Mouse (Mus musculus) kidney, postnatal 0 days (tissue): Measurements from ENCODE around the gene Creg2. TPM values are rescaled to one million over a fixed set of nuclear protein-coding genes. Genes with fewer than 3 reads are reported as not detected.

Source experiments
- ATAC-seq: fragments of 200-750 bp; cut with Nextera tagmentation; replicated peaks from 2 replicates; pipeline ENCODE4 v1.8.0; 2017; ENCODE audit warnings: low read depth, moderate number of reproducible peaks, moderate TSS enrichment, moderate library complexity; ENCODE audit not compliant: low FRiP score
- DNase-seq: peaks from one replicate; pipeline ENCODE4 v3.0.0-alpha.2; 2016; ENCODE audit warnings: low spot score
- H3K27ac ChIP-seq: fragments of 300-500 bp; sonication (generic); 2 replicates; pipeline ENCODE4 v1.5.1; 2014; ENCODE audit warnings: mild to moderate bottlenecking
- H3K27me3 ChIP-seq: fragments of 300-500 bp; sonication (generic); 2 replicates; pipeline ENCODE4 v1.6.1; 2014; ENCODE audit warnings: low read length, mixed read lengths; ENCODE audit not compliant: insufficient read depth
- H3K36me3 ChIP-seq: fragments of 300-500 bp; sonication (generic); 2 replicates; pipeline ENCODE4 v1.6.1; 2014; ENCODE audit warnings: low read length, mixed read lengths; ENCODE audit not compliant: insufficient read depth
- H3K4me1 ChIP-seq: fragments of 300-500 bp; sonication (generic); replicated peaks from 2 replicates; pipeline ENCODE4 v1.6.1; 2014; ENCODE audit warnings: antibody characterized with exemption, low read length, mixed read lengths; ENCODE audit not compliant: insufficient read depth
- H3K4me2 ChIP-seq: fragments of 300-500 bp; sonication (generic); 2 replicates; pipeline ENCODE4 v1.6.1; 2014; ENCODE audit warnings: mild to moderate bottlenecking, low read length, moderate library complexity, mixed read lengths
- H3K4me3 ChIP-seq: fragments of 300-500 bp; sonication (generic); replicated peaks from 2 replicates; pipeline ENCODE4 v1.5.1; 2014; ENCODE audit warnings: low read depth, low read length
- H3K9ac ChIP-seq: fragments of 300-500 bp; sonication (generic); 2 replicates; pipeline ENCODE4 v1.6.1; 2014; ENCODE audit warnings: low read depth, low read length
- H3K9me3 ChIP-seq: fragments of 300-500 bp; sonication (generic); replicated peaks from 2 replicates; pipeline ENCODE4 v1.6.1; 2016; ENCODE audit warnings: low read length, inconsistent platforms, mixed read lengths
- CTCF ChIP-seq: IDR thresholded peaks from 2 replicates; pipeline ENCODE4 v1.5.1; 2016; ENCODE audit warnings: antibody characterized with exemption, low read depth, mild to moderate bottlenecking, moderate library complexity
- WGBS: fragments of 180-500 bp; shearing (Covaris S2); extraction: QIAGEN DNeasy Blood & Tissue Kit; methylation state at CpG from one replicate; pipeline ENCODE4 v1.1.7; 2014; 5-methylcytosine and 5-hydroxymethylcytosine counted together
- polyA plus RNA-seq: library from polyadenylated mRNA; unstranded; fragments of >200 nt; fragmentation: Nextera tagmentation; extraction: Ambion mirVana; gene quantifications from 2 replicates; pipeline ENCODE4 v1.2.1, GENCODE M21; 2015

The Creg2 gene
- polyA plus RNA-seq, 1 experiment from 2014 or later, result 0.05 TPM

- ATAC-seq (no peak), DNase-seq (no peak)
- WGBS, result 70% methylated on average over 5 of the region's 5 CpGs
- Histone ChIP-seq H3K36me3 (no peaks in the 10 kb centered on the region), H3K4me3 (no peak overlapping the region), H3K9ac (no peak overlapping the region), H3K27me3 (no peaks in the 10 kb centered on the region), H3K27ac (no peak overlapping the region), H3K9me3 (no peaks in the 10 kb centered on the region), H3K4me1 (no peaks in the 10 kb centered on the region), H3K4me2 (no peak overlapping the region)
- no peak for TF ChIP-seq CTCF
Measured at GRCm38 (mm10) chr1:39676221-39676876, 25.1 kb upstream of the Creg2 start.

DNA sequence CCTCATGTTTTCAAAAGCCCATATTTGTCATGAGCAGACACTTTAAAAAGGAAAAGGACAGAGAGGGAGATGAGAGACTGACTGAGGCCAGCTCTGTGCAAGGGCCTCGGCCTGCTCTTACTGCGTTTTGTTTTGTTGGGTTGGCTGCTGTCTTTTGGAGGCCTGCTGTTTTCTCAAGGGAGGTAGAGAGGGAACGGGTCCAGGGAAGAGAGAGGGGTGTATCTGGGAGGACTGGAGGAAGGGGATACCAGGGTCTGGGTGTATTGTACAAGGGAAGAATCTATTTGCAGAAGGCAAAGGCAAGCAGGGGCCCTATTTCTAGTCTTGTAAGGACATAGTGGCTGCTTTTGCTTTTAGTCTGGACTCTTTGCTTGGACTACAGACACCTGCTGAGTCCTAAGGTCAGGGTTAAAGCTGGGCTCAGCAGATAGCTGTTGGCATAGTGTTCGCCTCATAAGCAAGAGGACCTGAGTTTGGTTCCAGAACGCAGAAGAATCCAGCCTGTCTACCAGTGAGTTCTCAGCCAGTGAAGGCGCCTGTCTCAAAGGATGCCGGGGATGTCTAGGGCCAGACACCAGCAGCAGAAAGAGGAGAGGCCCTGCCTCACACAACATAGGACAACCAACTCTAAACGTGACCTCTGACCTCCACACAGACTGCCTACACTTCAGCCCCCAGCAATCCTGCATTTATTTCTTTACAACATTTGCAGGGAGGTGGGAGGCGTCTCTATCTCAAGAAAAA is 21.3 kb upstream of the Creg2 start:
- no peak for ATAC-seq
- no peak for DNase-seq
- Histone ChIP-seq H3K27ac (no peak overlapping the region), H3K36me3 (no peaks in the 10 kb centered on the region), H3K4me2 (no peak overlapping the region), H3K4me1 (no peaks in the 10 kb centered on the region), H3K9ac (no peak overlapping the region), H3K9me3 (no peaks in the 10 kb centered on the region), H3K4me3 (no peak overlapping the region), H3K27me3 (no peaks in the 10 kb centered on the region)
- WGBS, result 82% methylated on average over 9 of the region's 9 CpGs
- no peak for TF ChIP-seq CTCF

GRCm38 (mm10) chr1:39670211-39670935 is 19.1 kb upstream of the Creg2 start:
- WGBS, result 83% methylated on average over 17 of the region's 17 CpGs
- no peak for TF ChIP-seq CTCF
- Histone ChIP-seq H3K4me1 (no peaks in the 10 kb centered on the region), H3K9me3 (no peaks in the 10 kb centered on the region), H3K27ac (no peak overlapping the region), H3K27me3 (no peaks in the 10 kb centered on the region), H3K4me3 (no peak overlapping the region), H3K36me3 (no peaks in the 10 kb centered on the region), H3K4me2 (no peak overlapping the region), H3K9ac (no peak overlapping the region)
- ATAC-seq, result no peak; the same call in 1 of the 2 replicates
- no peak for DNase-seq

- H3K9me3 ChIP-seq, result no peaks in the 10 kb centered on the region
- H3K9ac ChIP-seq, result no peak overlapping the region
- DNase-seq (no peak), ATAC-seq (no peak)
- no peak for TF ChIP-seq CTCF
- H3K4me3 ChIP-seq, result no peak overlapping the region
- no peaks in the 10 kb centered on the region for H3K4me1 ChIP-seq
- WGBS, result 76% methylated on average over 12 of the region's 12 CpGs
- no peaks in the 10 kb centered on the region for H3K27me3 ChIP-seq
- H3K4me2 ChIP-seq, result no peak overlapping the region
- H3K27ac ChIP-seq, result no peak overlapping the region
- no peaks in the 10 kb centered on the region for H3K36me3 ChIP-seq
Measured at GRCm38 (mm10) chr1:39666751-39667252, 15.5 kb upstream of the Creg2 start.

DNA sequence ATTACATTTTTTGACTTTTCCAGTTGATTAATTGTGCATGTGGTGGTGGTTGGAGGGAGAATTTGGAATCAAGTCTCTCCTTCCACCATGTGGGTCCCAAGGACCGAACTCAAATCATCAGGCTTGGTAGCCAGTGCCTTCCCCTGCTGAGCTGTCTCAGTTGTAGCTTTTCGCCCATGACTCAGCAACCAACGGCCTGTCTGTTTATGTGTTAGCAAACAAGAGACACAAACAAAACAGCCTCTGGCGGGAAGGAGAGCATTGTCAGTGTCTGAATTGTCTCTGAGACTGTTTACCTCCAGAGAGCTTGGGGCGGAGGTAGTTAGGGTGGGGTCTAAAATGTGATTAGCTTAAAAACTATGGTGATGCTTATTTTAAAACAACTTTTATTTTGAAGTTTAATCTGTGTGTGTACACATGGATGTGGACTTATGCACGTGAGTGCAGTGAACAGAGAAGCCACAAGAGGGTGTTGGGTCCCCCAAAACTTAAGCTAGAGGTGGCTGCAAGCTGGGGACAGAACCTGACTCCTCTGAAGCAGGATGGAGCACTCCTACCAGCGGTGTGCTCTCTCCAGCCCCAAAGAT is 12.9 kb upstream of the Creg2 start:
- no peak overlapping the region for H3K4me2 ChIP-seq

GRCm38 (mm10) chr1:39663050-39663449 is 11.8 kb upstream of the Creg2 start:
- 78% methylated on average over 4 of the region's 4 CpGs for WGBS
- TF ChIP-seq CTCF, result no peak

More for the DNA sequence above, 12.9 kb upstream of the Creg2 start:
- 89% methylated on average over 7 of the region's 7 CpGs for WGBS
- no peaks in the 10 kb centered on the region for H3K27me3 ChIP-seq
- no peak for DNase-seq
- H3K4me1 ChIP-seq, result no peaks in the 10 kb centered on the region
- H3K27ac ChIP-seq, result no peak overlapping the region
- ATAC-seq, result no peak
- TF ChIP-seq CTCF, result no peak
- no peak overlapping the region for H3K4me3 ChIP-seq
- H3K36me3 ChIP-seq, result no peaks in the 10 kb centered on the region
- no peaks in the 10 kb centered on the region for H3K9me3 ChIP-seq
- H3K9ac ChIP-seq, result no peak overlapping the region

More at GRCm38 (mm10) chr1:39663050-39663449, 11.8 kb upstream of the Creg2 start:
- Histone ChIP-seq H3K4me2 (no peak overlapping the region), H3K9me3 (no peaks in the 10 kb centered on the region), H3K4me1 (no peaks in the 10 kb centered on the region), H3K9ac (no peak overlapping the region), H3K4me3 (no peak overlapping the region), H3K27me3 (no peaks in the 10 kb centered on the region), H3K27ac (no peak overlapping the region), H3K36me3 (no peaks in the 10 kb centered on the region)
- DNase-seq (no peak), ATAC-seq (no peak)
